Mouse (Mus musculus): ENCODE results near the gene Lrig2.

Lrig2 gene

DNA sequence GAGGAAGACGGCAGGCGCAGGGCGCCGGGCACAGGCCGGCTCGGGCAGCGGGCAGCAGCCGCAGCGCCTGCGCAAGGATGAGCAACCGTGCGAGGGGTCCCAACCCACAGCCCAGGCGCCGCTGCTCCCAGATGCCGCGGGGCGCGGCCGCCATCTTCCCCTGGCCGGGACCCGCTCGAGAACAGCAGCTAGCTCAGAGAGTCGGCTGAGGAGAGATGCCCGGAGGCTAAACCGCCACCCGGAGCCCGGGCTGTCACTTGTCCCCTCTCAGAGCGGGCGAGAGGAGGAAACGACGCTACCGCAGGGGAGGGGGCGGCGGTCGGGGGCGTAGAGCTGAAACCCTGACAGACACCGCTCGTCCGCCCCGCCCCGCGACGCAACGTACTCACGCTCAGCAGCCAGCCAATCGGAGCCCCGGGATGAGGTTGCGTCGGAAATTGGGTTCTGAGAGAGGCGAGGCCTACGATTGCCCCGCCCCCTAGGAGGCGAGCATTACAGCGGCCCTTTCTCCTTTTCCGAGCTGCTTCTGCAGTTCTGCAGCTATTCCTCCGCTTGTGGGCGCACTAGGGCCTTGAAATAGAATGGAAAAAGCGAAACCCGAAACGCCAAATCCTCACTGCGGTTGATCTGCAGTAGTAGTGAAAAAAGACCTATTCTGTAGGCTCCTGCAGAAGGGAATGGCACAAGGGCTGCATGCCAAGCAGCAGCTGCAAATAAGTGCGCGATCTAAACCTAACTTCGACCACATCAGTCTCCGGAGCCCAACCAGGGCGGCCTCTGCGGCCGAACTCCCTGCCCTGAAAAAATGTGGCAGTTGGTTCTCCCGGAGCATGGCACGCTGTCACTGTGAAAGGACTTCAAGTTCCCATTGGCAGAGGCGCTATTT lies at the start of gene Lrig2:
TSS of gene Lrig2 (minus strand) at position 381 of the 886 bp plus-strand sequence.
- DNase-seq (ENCODE audit: low spot score in 2 of 2) = peak; percentile 97 to 98

DNA sequence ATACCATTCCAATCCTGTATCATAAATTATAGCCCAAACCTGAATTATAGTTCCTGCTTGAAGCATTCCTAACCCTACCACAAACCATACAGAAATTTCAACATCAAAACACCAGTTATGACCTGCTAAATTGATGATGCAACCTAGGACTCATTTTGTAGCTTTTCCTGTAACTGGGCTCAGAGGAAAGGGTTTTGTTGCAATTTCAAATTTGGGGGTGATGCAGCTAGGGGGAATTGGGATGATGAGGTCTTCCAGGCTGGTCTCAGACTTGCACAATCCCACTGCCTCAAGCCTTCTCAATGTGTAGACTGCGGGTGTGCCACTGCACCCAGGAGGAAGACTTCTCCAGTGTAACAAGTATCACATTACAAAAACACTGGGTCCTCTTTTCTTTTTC lies 44.9 kb upstream of the Lrig2 start:
- no peak for DNase-seq (ENCODE audit: low spot score in 2 of 2)

- DNase-seq (ENCODE audit: low spot score in 2 of 2) = no peak
These were observed 38.9 kb upstream of the Lrig2 start for GRCm38 (mm10) chr3:104550594-104550993.

GRCm38 (mm10) chr3:104548367-104549087 lies 36.8 kb upstream of the Lrig2 start:
- DNase-seq (ENCODE audit: low spot score in 2 of 2) = peak in 1 of 2 experiments; percentile 23

GRCm38 (mm10) chr3:104543825-104544224 lies 32.1 kb upstream of the Lrig2 start:
- DNase-seq (ENCODE audit: low spot score in 2 of 2) = no peak

GRCm38 (mm10) chr3:104542065-104542429 lies 30.3 kb upstream of the Lrig2 start:
- DNase-seq (ENCODE audit: low spot score in 2 of 2) = no peak

DNA sequence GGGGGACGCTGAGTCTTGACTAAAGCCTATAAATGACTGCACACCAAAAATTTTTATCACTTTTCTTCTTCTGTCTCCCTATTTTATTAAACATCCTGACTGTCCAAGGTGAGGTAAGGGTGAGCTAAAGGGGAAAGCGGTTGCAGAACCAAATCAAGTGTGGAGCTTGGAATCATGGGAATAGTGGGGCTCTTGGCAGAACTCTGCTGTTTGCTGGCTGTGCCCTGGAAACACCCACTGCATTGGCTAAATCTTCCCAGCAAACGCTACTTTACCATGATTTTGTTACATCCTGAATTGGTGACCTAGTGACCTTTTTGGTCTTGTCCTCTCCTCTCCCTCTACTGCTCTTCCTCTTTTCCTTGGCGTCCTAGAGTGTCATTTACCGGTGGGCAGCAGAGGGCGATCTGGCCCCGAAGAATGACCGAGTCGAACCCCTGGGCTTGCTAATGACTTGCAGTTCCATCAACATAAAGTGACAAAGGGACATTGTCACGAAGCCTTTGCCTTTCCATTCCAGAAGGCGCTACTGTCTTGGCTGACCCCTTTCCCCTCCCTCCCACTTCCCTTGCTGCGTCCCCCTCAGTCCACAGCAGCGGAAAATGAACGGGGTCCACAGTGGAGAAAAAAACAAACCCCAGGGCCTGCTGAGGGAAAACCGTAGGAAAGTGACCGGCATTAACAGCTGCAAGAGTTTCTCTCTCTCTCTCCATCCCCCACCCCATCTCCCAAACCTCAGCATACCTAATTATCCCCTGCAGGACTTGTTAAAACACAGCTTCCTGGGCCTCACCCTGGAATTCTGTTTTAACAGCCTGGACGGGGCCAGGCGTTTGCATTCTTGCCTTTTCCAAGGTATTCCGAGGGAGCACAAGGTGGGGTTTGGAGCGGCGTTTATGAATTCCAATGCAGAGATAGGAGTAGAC lies 29.7 kb upstream of the Lrig2 start:
- DNase-seq (ENCODE audit: low spot score in 2 of 2) = peak; percentile 58 to 77

DNA sequence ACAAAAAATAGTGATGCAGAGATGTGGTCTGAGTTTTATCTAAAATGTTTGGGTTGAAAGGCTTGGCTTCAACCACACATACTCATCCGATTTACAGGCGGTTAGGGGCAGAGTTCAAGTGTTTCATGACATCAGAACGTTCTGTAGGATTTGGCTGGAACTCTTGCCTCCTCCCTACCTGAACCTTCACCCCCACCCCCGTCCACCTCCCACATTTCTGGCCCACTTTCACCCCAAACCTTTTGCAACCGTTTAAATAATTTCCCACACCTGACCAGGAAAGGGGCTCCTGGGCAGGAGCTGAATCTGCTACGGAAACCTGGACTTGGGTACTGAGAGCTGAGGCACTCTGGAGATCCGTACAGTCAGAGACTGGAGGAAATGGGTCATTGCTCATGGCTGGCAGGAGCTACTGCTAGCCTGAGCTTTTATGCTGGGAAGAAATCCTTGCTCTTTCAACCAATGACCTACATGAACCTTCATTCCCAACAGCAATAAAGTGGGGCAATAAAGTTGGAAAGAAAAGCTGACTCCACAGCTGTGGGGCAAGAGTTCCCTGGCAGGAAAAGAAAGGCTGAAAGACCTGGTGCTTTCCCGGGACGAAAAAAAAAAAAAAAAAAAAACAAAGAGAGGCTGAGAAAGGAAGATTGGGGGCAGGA lies 28.9 kb upstream of the Lrig2 start:
- DNase-seq (ENCODE audit: low spot score in 2 of 2) = no peak

GRCm38 (mm10) chr3:104533223-104533622 lies 21.5 kb upstream of the Lrig2 start:
- no peak for DNase-seq (ENCODE audit: low spot score in 2 of 2)

DNA sequence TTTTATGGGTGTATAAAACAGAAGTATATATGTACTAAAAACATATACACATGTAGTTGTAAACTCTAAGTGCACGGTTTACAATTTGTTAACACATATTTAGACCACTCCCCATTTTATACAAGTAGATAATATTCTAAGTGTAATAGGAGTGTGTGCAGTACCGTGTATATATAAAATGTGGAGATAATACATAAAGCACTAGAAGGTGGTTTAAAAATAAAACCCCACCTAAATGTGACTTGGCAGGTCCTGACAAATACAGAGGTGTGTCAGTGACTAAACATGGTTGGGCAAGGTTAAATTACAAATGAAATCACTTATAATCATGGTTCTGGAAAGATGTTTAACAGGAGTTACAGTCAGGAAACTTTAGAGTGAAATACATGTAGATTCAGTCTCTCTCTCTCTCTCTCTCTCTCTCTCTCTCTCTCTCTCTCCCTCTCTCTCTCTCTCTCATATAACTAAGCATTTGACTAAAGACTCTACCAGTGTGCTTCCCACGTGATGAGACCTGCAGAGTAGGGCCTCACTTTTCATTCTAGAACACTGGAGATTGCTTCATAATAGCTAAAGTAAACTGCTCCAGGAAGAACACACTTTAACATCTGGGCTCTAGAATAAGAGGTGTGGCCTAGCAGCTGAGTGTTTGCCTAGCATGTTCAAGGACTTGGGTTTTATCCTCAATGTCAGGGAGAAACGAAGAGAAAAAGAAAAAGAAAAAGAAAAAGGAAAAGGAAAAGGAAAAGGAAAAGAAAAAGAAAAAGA lies 14.6 kb upstream of the Lrig2 start:
- no peak for DNase-seq (ENCODE audit: low spot score in 2 of 2)

DNA sequence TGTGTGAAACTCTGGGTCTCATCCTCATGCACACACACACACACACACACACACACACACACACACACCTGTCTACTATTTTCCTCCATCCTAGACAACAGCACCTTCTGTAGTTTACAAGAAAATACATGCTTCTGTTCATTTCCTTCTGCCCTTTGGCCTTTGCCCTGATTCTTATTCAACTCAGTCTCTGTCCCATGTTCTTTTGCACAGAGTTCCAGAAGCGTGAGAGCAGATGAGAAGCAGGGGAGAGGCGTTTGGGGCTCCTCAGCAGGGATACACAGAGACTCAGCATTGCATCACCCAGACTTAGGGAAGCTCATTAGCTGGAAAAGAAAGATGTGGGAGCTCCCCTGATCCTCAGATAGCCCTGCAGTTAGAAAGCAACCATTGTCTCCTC lies 13.8 kb upstream of the Lrig2 start:
- no peak for DNase-seq (ENCODE audit: low spot score in 2 of 2)

GRCm38 (mm10) chr3:104525029-104525428 lies 13.3 kb upstream of the Lrig2 start:
- no peak for DNase-seq (ENCODE audit: low spot score in 2 of 2)

- no peak for DNase-seq (ENCODE audit: low spot score in 2 of 2)
These were observed 11.7 kb upstream of the Lrig2 start for GRCm38 (mm10) chr3:104523333-104523871.

DNA sequence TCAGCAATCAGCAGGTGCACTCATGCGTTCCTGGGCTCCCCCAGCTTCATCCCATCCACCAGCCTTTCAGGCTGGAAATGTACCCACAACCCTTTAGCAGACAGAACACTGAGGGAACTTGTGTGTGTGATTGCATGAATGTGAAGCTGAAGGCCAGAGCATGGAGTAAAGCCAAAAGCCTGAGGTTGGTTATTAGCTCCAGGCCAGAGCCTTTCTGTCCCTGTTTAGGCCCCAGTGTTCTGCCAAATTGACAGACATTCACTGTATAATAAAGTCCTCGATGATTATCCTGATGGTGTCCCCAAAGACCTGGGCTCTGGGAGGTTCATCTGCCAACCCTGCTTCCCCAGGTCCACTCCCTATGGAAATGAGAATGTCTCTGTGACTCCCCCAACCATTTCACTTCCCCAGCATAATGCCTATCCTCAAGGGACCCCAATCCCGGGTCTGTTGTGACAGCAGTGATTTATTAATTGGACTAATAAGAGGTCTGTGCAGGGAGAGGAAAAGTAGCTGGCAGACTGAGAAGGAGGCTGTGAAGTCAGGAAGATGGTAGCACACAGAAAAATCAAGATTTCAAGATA lies 9.7 kb upstream of the Lrig2 start:
- DNase-seq (ENCODE audit: low spot score in 2 of 2) = no peak

- DNase-seq (ENCODE audit: low spot score in 2 of 2) = no peak
These were observed 8.8 kb upstream of the Lrig2 start for GRCm38 (mm10) chr3:104520471-104520870.

- DNase-seq (ENCODE audit: low spot score in 2 of 2) = no peak
These were observed 7.2 kb upstream of the Lrig2 start for GRCm38 (mm10) chr3:104518931-104519330.

DNA sequence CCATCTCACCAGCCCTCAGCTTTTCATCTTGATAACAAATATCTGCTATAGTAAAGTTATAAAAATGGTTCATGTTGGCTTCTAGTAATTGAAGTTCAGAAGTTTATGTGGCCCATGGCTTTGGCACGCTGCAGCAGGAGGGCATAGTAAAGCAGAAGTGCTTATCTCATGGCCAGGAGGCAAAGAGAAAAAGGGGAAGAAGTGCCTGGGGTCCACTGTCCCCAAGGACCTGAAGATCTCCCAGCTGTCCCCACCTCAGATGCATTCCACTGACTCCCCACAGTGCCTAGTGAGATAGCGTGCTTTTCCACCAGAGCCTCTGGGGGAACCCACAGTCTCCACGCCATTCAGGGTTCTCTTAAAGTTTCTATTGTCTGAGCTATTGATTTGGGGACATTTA lies 6.7 kb upstream of the Lrig2 start:
- no peak for DNase-seq (ENCODE audit: low spot score in 2 of 2)

DNA sequence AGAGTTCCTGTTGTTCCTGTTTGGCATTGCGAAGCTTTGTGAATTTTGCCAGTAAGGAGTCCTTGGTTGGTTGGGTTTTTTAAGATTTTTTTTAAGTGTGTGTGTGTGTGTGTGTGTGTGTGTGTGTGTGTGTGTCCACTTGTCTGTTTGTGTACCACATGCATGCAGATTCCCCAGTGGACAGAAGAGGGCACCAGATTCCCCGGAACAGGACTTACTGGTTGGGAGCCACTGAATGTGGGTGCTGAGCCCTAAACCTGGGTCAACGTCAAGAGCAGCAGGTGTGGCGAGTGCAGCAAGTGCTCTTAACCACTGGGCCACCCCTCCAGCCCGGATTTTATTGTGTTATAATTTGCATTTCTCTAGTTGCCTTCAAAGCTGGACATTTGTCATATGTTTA lies 5.4 kb upstream of the Lrig2 start:
- no peak for DNase-seq (ENCODE audit: low spot score in 2 of 2)

DNA sequence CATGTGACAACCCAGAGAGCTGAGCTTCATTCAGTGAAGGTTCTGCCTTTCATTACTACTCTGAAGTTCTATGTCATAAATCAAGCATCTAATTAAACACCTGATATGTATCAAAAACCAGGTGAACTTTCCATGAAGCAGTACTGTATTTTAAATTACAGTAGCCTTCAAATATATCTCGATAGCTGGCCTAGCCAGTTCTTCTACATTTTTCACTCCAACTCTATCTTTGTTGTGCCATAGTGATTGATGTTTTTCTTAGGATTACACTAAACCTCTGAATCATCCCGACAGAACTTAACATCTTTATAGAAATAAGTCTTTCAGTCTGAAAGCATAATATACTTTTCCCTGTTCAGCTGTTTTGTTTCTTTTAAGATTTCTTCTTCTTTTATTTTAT lies 2.8 kb upstream of the Lrig2 start:
- DNase-seq (ENCODE audit: low spot score in 2 of 2) = no peak

DNA sequence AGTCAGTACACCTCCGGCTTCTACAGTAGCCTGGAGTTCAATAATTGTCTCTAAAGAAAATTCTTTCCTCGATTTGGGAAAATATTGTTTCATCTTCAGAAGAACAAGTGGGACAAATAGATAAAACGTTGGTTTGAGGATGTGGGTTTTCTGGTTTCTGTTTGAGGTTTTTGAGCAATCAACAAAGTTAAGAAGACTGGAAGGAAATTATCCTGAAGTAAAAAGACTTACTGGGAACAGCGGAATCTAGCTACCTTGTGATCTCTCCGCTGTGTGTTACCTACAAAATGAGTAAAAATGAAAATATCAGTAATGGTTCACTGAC lies 668 bp upstream of the Lrig2 start:
- DNase-seq (ENCODE audit: low spot score in 2 of 2) = no peak

Measured in urinary bladder, postnatal 4 days (tissue).